Mouse (Mus musculus) stomach, embryonic 15.5 days (tissue): Measurements from ENCODE around the gene Baiap2. TPM values are rescaled to one million over a fixed set of nuclear protein-coding genes. Genes with fewer than 3 reads are reported as not detected.

Experiments
- ATAC-seq: fragments of 200-750 bp; cut with Nextera tagmentation; 2 replicates; pipeline ENCODE4 v1.8.0; 2017; ENCODE audit warnings: low read depth, moderate number of reproducible peaks, moderate TSS enrichment; ENCODE audit not compliant: insufficient read depth, low FRiP score
- H3K27ac ChIP-seq: fragments of 300-500 bp; sonication (generic); 2 replicates; pipeline ENCODE4 v1.5.1; 2015; ENCODE audit warnings: mild to moderate bottlenecking, inconsistent platforms
- H3K27me3 ChIP-seq: fragments of 300-500 bp; sonication (generic); replicated peaks from 2 replicates; pipeline ENCODE4 v1.6.1; 2015; ENCODE audit warnings: inconsistent platforms
- H3K36me3 ChIP-seq: fragments of 300-500 bp; sonication (generic); 2 replicates; pipeline ENCODE4 v1.6.1; 2015; ENCODE audit warnings: inconsistent platforms
- H3K4me1 ChIP-seq: fragments of 300-500 bp; sonication (generic); 2 replicates; pipeline ENCODE4 v1.6.1; 2015; ENCODE audit warnings: inconsistent platforms
- H3K4me2 ChIP-seq: fragments of 300-500 bp; sonication (generic); 2 replicates; pipeline ENCODE4 v1.6.1; 2015; ENCODE audit warnings: mild to moderate bottlenecking, inconsistent platforms
- H3K4me3 ChIP-seq: fragments of 300-500 bp; sonication (generic); replicated peaks from 2 replicates; pipeline ENCODE4 v1.5.1; 2015; ENCODE audit warnings: inconsistent platforms
- H3K9ac ChIP-seq: fragments of 300-500 bp; sonication (generic); 2 replicates; pipeline ENCODE4 v1.6.1; 2015; ENCODE audit warnings: inconsistent platforms
- H3K9me3 ChIP-seq: fragments of 300-500 bp; sonication (generic); 2 replicates; pipeline ENCODE4 v1.6.1; 2016; ENCODE audit warnings: inconsistent platforms
- WGBS: fragments of 180-500 bp; shearing (Covaris S2); methylation state at CpG from one replicate; pipeline ENCODE4 v1.1.7; 2015; 5-methylcytosine and 5-hydroxymethylcytosine counted together
- polyA plus RNA-seq: library from polyadenylated mRNA; unstranded; fragments of >200 nt; fragmentation: Nextera tagmentation; extraction: Ambion mirVana; gene quantifications from 2 replicates; pipeline ENCODE4 v1.2.1, GENCODE M21; 2015

The Baiap2 gene
- polyA plus RNA-seq = 24.8 and 30.9 TPM in 2 replicates

GRCm38 (mm10) chr11:119942727-119943427, at the start of gene Baiap2:
Baiap2 (plus strand) TSS chr11:119942763.
- Histone ChIP-seq H3K4me3 (peak within 1 kb of the TSS; percentile 84), H3K27ac (peak within 1 kb of the TSS; percentile 89), H3K9ac (peak within 1 kb of the TSS; percentile 76), H3K9me3 (no peaks in the 10 kb centered on the region), H3K4me1 (peaks cover 54% of the 10 kb centered on the region), H3K27me3 (no peaks in the 10 kb centered on the region), H3K36me3 (no peaks in the 10 kb centered on the region), H3K4me2 (peak within 1 kb of the TSS; percentile 96)
- WGBS = under 1% methylated on average over 79 of the region's 79 CpGs
- ATAC-seq = peak; percentile 92

GRCm38 (mm10) chr11:119893667-119894236, 48.8 kb upstream of the Baiap2 start:
- H3K36me3 ChIP-seq = peaks cover 31% of the 10 kb centered on the region

GRCm38 (mm10) chr11:119894634-119895033, 47.9 kb upstream of the Baiap2 start:
- H3K9ac ChIP-seq = no peak overlapping the region
- H3K36me3 ChIP-seq = peaks cover 26% of the 10 kb centered on the region; the same call in 1 of the 2 replicates
- H3K4me2 ChIP-seq = no peak overlapping the region
- whole genome bisulfite sequencing = 57% methylated on average over 6 of the region's 6 CpGs
- no peaks in the 10 kb centered on the region for H3K9me3 ChIP-seq
- no peak overlapping the region for H3K4me3 ChIP-seq
- no peaks in the 10 kb centered on the region for H3K27me3 ChIP-seq
- no peaks in the 10 kb centered on the region for H3K4me1 ChIP-seq
- ATAC-seq = no peak
- no peak overlapping the region for H3K27ac ChIP-seq

More at GRCm38 (mm10) chr11:119893667-119894236, 48.8 kb upstream of the Baiap2 start:
- H3K4me3 ChIP-seq = no peak overlapping the region
- WGBS = 73% methylated on average over 10 of the region's 10 CpGs
- H3K4me2 ChIP-seq = no peak overlapping the region
- no peak overlapping the region for H3K9ac ChIP-seq
- no peaks in the 10 kb centered on the region for H3K9me3 ChIP-seq
- H3K4me1 ChIP-seq = no peaks in the 10 kb centered on the region
- H3K27ac ChIP-seq = no peak overlapping the region
- ATAC-seq = peak; percentile 34; the same call in 1 of the 2 replicates
- no peaks in the 10 kb centered on the region for H3K27me3 ChIP-seq

- 84% methylated on average over 9 of the region's 9 CpGs for WGBS
- Histone ChIP-seq H3K4me3 (no peak overlapping the region), H3K27me3 (no peaks in the 10 kb centered on the region), H3K9me3 (no peaks in the 10 kb centered on the region), H3K27ac (no peak overlapping the region), H3K4me2 (no peak overlapping the region), H3K9ac (no peak overlapping the region), H3K4me1 (no peaks in the 10 kb centered on the region), H3K36me3 (0 out of 2 replicates have a peak, but pooled peaks cover 14% of the 10 kb centered on the region)
- no peak for ATAC-seq
Measured at GRCm38 (mm10) chr11:119897041-119897440, 45.5 kb upstream of the Baiap2 start.

- Histone ChIP-seq H3K27ac (no peak overlapping the region), H3K4me2 (no peak overlapping the region), H3K4me3 (no peak overlapping the region), H3K36me3 (0 out of 2 replicates have a peak, but pooled peaks cover 14% of the 10 kb centered on the region), H3K27me3 (no peaks in the 10 kb centered on the region), H3K9ac (no peak overlapping the region), H3K4me1 (no peaks in the 10 kb centered on the region), H3K9me3 (no peaks in the 10 kb centered on the region)
- no peak for ATAC-seq
- 82% methylated on average over 11 of the region's 11 CpGs for WGBS
Measured at GRCm38 (mm10) chr11:119898976-119899375, 43.6 kb upstream of the Baiap2 start.

GRCm38 (mm10) chr11:119901174-119901573, 41.4 kb upstream of the Baiap2 start:
- Histone ChIP-seq H3K27me3 (no peaks in the 10 kb centered on the region), H3K27ac (no peak overlapping the region), H3K4me2 (no peak overlapping the region), H3K9ac (no peak overlapping the region), H3K4me1 (no peaks in the 10 kb centered on the region), H3K4me3 (no peak overlapping the region), H3K9me3 (no peaks in the 10 kb centered on the region), H3K36me3 (0 out of 2 replicates have a peak, but pooled peaks cover 14% of the 10 kb centered on the region)
- ATAC-seq = no peak
- 70% methylated on average over 4 of the region's 4 CpGs for WGBS

GRCm38 (mm10) chr11:119902891-119903290, 39.7 kb upstream of the Baiap2 start:
- Histone ChIP-seq H3K4me1 (no peaks in the 10 kb centered on the region), H3K9me3 (no peaks in the 10 kb centered on the region)
- WGBS = 79% methylated on average over 4 of the region's 4 CpGs

GRCm38 (mm10) chr11:119904621-119905286, 37.8 kb upstream of the Baiap2 start:
- no peak overlapping the region for H3K9ac ChIP-seq
- WGBS = 26% methylated on average over 5 of the region's 5 CpGs
- H3K36me3 ChIP-seq = no peaks in the 10 kb centered on the region
- ATAC-seq = peak; percentile 48; the same call in 1 of the 2 replicates
- H3K4me3 ChIP-seq = no peak overlapping the region
- H3K27ac ChIP-seq = no peak overlapping the region
- H3K27me3 ChIP-seq = 0 out of 2 replicates have a peak, but pooled peaks cover 4% of the 10 kb centered on the region
- H3K4me2 ChIP-seq = no peak overlapping the region
- H3K4me1 ChIP-seq = no peaks in the 10 kb centered on the region
- H3K9me3 ChIP-seq = no peaks in the 10 kb centered on the region

More at GRCm38 (mm10) chr11:119902891-119903290, 39.7 kb upstream of the Baiap2 start:
- Histone ChIP-seq H3K27ac (no peak overlapping the region), H3K4me2 (no peak overlapping the region), H3K9ac (no peak overlapping the region), H3K4me3 (no peak overlapping the region), H3K36me3 (0 out of 2 replicates have a peak, but pooled peaks cover under 1% of the 10 kb centered on the region), H3K27me3 (no peaks in the 10 kb centered on the region)
- no peak for ATAC-seq

GRCm38 (mm10) chr11:119905794-119906193, 36.8 kb upstream of the Baiap2 start:
- no peak overlapping the region for H3K4me2 ChIP-seq
- H3K4me1 ChIP-seq = no peaks in the 10 kb centered on the region
- H3K27me3 ChIP-seq = 0 out of 2 replicates have a peak, but pooled peaks cover 4% of the 10 kb centered on the region
- WGBS = 85% methylated on average over 5 of the region's 5 CpGs
- no peak for ATAC-seq
- no peaks in the 10 kb centered on the region for H3K36me3 ChIP-seq
- H3K9ac ChIP-seq = no peak overlapping the region
- no peak overlapping the region for H3K27ac ChIP-seq
- H3K4me3 ChIP-seq = no peak overlapping the region
- no peaks in the 10 kb centered on the region for H3K9me3 ChIP-seq

GRCm38 (mm10) chr11:119907006-119907650, 35.4 kb upstream of the Baiap2 start:
- H3K4me1 ChIP-seq = no peaks in the 10 kb centered on the region
- 0 out of 2 replicates have a peak, but pooled peaks cover 4% of the 10 kb centered on the region for H3K27me3 ChIP-seq
- H3K9me3 ChIP-seq = no peaks in the 10 kb centered on the region
- ATAC-seq = no peak
- H3K4me2 ChIP-seq = no peak overlapping the region
- no peak overlapping the region for H3K9ac ChIP-seq
- H3K36me3 ChIP-seq = no peaks in the 10 kb centered on the region
- 49% methylated on average over 7 of the region's 7 CpGs for WGBS
- H3K4me3 ChIP-seq = no peak overlapping the region
- no peak overlapping the region for H3K27ac ChIP-seq

GRCm38 (mm10) chr11:119907711-119908110, 34.9 kb upstream of the Baiap2 start:
- Histone ChIP-seq H3K4me2 (no peak overlapping the region), H3K9me3 (no peaks in the 10 kb centered on the region), H3K4me1 (peaks cover 2% of the 10 kb centered on the region), H3K9ac (no peak overlapping the region), H3K27me3 (0 out of 2 replicates have a peak, but pooled peaks cover 4% of the 10 kb centered on the region), H3K36me3 (no peaks in the 10 kb centered on the region), H3K27ac (no peak overlapping the region), H3K4me3 (no peak overlapping the region)
- ATAC-seq = no peak
- WGBS = 52% methylated on average over 7 of the region's 7 CpGs
